ENCODE assay signal across 25 mouse cellular contexts in genomic region chr3:45657023-45657422, GRCm38 (mm10).
DNase-seq lines count a peak whose midpoint lies in the region; ATAC-seq and TF ChIP-seq lines count a peak whose summit lies in the region.
"Had no signal": no experiment of that assay in that cellular context is flagged by ENCODE, and none has a peak within 500 bp of the region (broad histone marks: within the 10 kb centered on the region; RNA-seq: fewer than 3 reads in every experiment).

No protein-coding gene starts in this region.

- no peak overlapping the region for H3K4me2 ChIP-seq in forebrain, embryonic 14.5 days (ENCODE audit: low read length)
- no peak overlapping the region for H3K4me2 ChIP-seq in forebrain, embryonic 15.5 days (replicated peaks)
- H3K4me2 ChIP-seq: embryonic facial prominence, embryonic 12.5 days; embryonic facial prominence, embryonic 15.5 days; heart, embryonic 13.5 days; intestine, embryonic 15.5 days had no signal

- ATAC-seq in forebrain, embryonic 14.5 days = no peak
- ATAC-seq in forebrain, embryonic 15.5 days (replicated peaks) = no peak
- ATAC-seq: CD4-positive, CD25-positive, alpha-beta regulatory T cell, adult 4 months; hindbrain, embryonic 16.5 days; intestine, embryonic 15.5 days had no signal

- 38% methylated on average over 5 of the region's 5 CpGs for WGBS in forebrain, embryonic 14.5 days
- WGBS in forebrain, embryonic 15.5 days = 37% methylated on average over 5 of the region's 5 CpGs

- H3K27me3 ChIP-seq in forebrain, embryonic 14.5 days (replicated peaks; ENCODE audit: control insufficient read depth, insufficient read depth, low read length) = no peaks in the 10 kb centered on the region
- no peaks in the 10 kb centered on the region for H3K27me3 ChIP-seq in forebrain, embryonic 15.5 days
- H3K27me3 ChIP-seq: embryonic facial prominence, embryonic 12.5 days; embryonic facial prominence, embryonic 15.5 days; heart, embryonic 13.5 days; intestine, embryonic 15.5 days had no signal

- H3K4me1 ChIP-seq in forebrain, embryonic 14.5 days (ENCODE audit: control insufficient read depth, insufficient read depth, low read length) = no peaks in the 10 kb centered on the region
- H3K4me1 ChIP-seq in forebrain, embryonic 15.5 days = no peaks in the 10 kb centered on the region
- H3K4me1 ChIP-seq: embryonic facial prominence, embryonic 12.5 days; embryonic facial prominence, embryonic 15.5 days; heart, embryonic 10.5 days; heart, embryonic 13.5 days; intestine, embryonic 15.5 days had no signal

- TF ChIP-seq CTCF in brain, embryonic 14.5 days (IDR thresholded peaks at IDR 0.05; ENCODE audit: borderline replicate concordance, extremely low read depth, insufficient read depth, insufficient read length) = no peak

- H3K4me3 ChIP-seq in forebrain, embryonic 14.5 days (ENCODE audit: low read depth, low read length) = no peak overlapping the region
- H3K4me3 ChIP-seq in forebrain, embryonic 15.5 days = no peak overlapping the region
- H3K4me3 ChIP-seq: embryonic facial prominence, embryonic 12.5 days; embryonic facial prominence, embryonic 15.5 days; heart, adult 2 months; heart, embryonic 10.5 days; heart, embryonic 13.5 days; intestine, embryonic 15.5 days had no signal

- DNase-seq in forebrain, embryonic 14.5 days (ENCODE audit: low spot score) = peak; percentile 31
- DNase-seq in brain, adult 2 months (ENCODE audit: low read depth, low spot score) = peak; percentile 37
- peak; percentile 52 for DNase-seq in brain, embryonic 14.5 days (ENCODE audit: low read depth)
- DNase-seq in adrenal gland, adult 2 months = no peak
- DNase-seq in thymus, postnatal 10 days (ENCODE audit: low spot score in 2 of 2) = no peak
- DNase-seq: adrenal gland, adult 8-10 months; adrenal gland, postnatal 25 days; cerebellum, adult 11 months; cerebellum, adult 2 months; cerebellum, adult 9-11 months; cerebellum, postnatal 25 days; gastrocnemius, postnatal 10 days; gastrocnemius, postnatal 36 days; heart, adult 2 months; heart, postnatal 14 days; heart, postnatal 4 days; kidney, adult 11 months had no signal

- H3K9me3 ChIP-seq in forebrain, embryonic 14.5 days (replicated peaks; ENCODE audit: control insufficient read depth, low read length) = no peaks in the 10 kb centered on the region
- no peaks in the 10 kb centered on the region for H3K9me3 ChIP-seq in forebrain, embryonic 15.5 days
- H3K9me3 ChIP-seq: embryonic facial prominence, embryonic 12.5 days; embryonic facial prominence, embryonic 15.5 days; heart, embryonic 10.5 days; heart, embryonic 13.5 days; intestine, embryonic 15.5 days had no signal

- no peak for TF ChIP-seq POLR2A in brain, embryonic 14.5 days (IDR thresholded peaks at IDR 0.05; ENCODE audit: borderline replicate concordance, extremely low read depth, insufficient read depth, insufficient read length, poor library complexity, severe bottlenecking)

- H3K27ac ChIP-seq in forebrain, embryonic 14.5 days (ENCODE audit: low read depth, low read length) = no peak overlapping the region
- H3K27ac ChIP-seq in forebrain, embryonic 15.5 days (replicated peaks) = no peak overlapping the region
- H3K27ac ChIP-seq: embryonic facial prominence, embryonic 12.5 days; embryonic facial prominence, embryonic 15.5 days; heart, adult 2 months; heart, embryonic 10.5 days; heart, embryonic 13.5 days; intestine, embryonic 15.5 days had no signal

- H3K36me3 ChIP-seq in forebrain, embryonic 14.5 days (ENCODE audit: control insufficient read depth, insufficient read depth, low read length) = no peaks in the 10 kb centered on the region
- no peaks in the 10 kb centered on the region for H3K36me3 ChIP-seq in forebrain, embryonic 15.5 days
- H3K36me3 ChIP-seq: embryonic facial prominence, embryonic 12.5 days; embryonic facial prominence, embryonic 15.5 days; heart, embryonic 10.5 days; heart, embryonic 13.5 days; intestine, embryonic 15.5 days had no signal

- no peak overlapping the region for H3K9ac ChIP-seq in forebrain, embryonic 14.5 days (ENCODE audit: low read length)
- no peak overlapping the region for H3K9ac ChIP-seq in forebrain, embryonic 15.5 days (replicated peaks)
- H3K9ac ChIP-seq: embryonic facial prominence, embryonic 12.5 days; embryonic facial prominence, embryonic 15.5 days; heart, embryonic 13.5 days; intestine, embryonic 15.5 days had no signal

Comparison
In these comparisons a context has a peak if more than half of its experiments do, and no peak if none do; other contexts are left out.
1. DNase-seq: peak in forebrain, embryonic 14.5 days (single experiment), brain, adult 2 months (single experiment) and brain, embryonic 14.5 days (single experiment); none in adrenal gland, adult 2 months (single experiment) and thymus, postnatal 10 days (0 of 2).